Mouse (Mus musculus) spleen, adult 12 weeks (tissue): ENCODE measurements around the gene Prkch.

Source experiments
- DNase-seq: peaks from one replicate; pipeline ENCODE4 v3.0.0; 2022; ENCODE audit warnings: low spot score

Gene Prkch

GRCm38 (mm10) chr12:73802379-73803057 lies 217.9 kb downstream of the Prkch start:
- DNase-seq = no peak

GRCm38 (mm10) chr12:73803946-73804345 lies 219.3 kb downstream of the Prkch start:
- DNase-seq = no peak

- no peak for DNase-seq
Measured at GRCm38 (mm10) chr12:73805541-73805940, 220.9 kb downstream of the Prkch start.

GRCm38 (mm10) chr12:73806003-73806402 lies 221.4 kb downstream of the Prkch start:
- DNase-seq = no peak

- no peak for DNase-seq
Measured at GRCm38 (mm10) chr12:73807228-73807627, 222.6 kb downstream of the Prkch start.

GRCm38 (mm10) chr12:73810041-73810795 lies 225.6 kb downstream of the Prkch start:
- DNase-seq = no peak

GRCm38 (mm10) chr12:73810903-73811302 lies 226.3 kb downstream of the Prkch start:
- no peak for DNase-seq

- DNase-seq = no peak
Measured at GRCm38 (mm10) chr12:73812198-73812597, 227.6 kb downstream of the Prkch start.

- no peak for DNase-seq
Measured at GRCm38 (mm10) chr12:73813016-73813900, 228.7 kb downstream of the Prkch start.

GRCm38 (mm10) chr12:73814056-73814735 lies 229.6 kb downstream of the Prkch start:
- DNase-seq = no peak

GRCm38 (mm10) chr12:73814897-73815296 lies 230.3 kb downstream of the Prkch start:
- DNase-seq = no peak

GRCm38 (mm10) chr12:73815463-73815862 lies 230.9 kb downstream of the Prkch start:
- DNase-seq = no peak

GRCm38 (mm10) chr12:73815892-73816291 lies 231.3 kb downstream of the Prkch start:
- no peak for DNase-seq

GRCm38 (mm10) chr12:73816866-73817265 lies 232.3 kb downstream of the Prkch start:
- DNase-seq = no peak

GRCm38 (mm10) chr12:73818801-73819200 lies 234.2 kb downstream of the Prkch start:
- no peak for DNase-seq

- no peak for DNase-seq
Measured at GRCm38 (mm10) chr12:73821176-73821575, 236.6 kb downstream of the Prkch start.

GRCm38 (mm10) chr12:73822331-73822730 lies 237.7 kb downstream of the Prkch start:
- no peak for DNase-seq

GRCm38 (mm10) chr12:73824828-73825227 lies 240.2 kb downstream of the Prkch start:
- DNase-seq = no peak
